Mouse (Mus musculus) WW6 (cell line): ENCODE data around the gene Slc38a5.

Experiments used
- DNase-seq: peaks from one replicate; pipeline ENCODE4 v3.0.0-alpha.2; 2013; ENCODE audit warnings: low read depth, low spot score

The Slc38a5 gene

DNA sequence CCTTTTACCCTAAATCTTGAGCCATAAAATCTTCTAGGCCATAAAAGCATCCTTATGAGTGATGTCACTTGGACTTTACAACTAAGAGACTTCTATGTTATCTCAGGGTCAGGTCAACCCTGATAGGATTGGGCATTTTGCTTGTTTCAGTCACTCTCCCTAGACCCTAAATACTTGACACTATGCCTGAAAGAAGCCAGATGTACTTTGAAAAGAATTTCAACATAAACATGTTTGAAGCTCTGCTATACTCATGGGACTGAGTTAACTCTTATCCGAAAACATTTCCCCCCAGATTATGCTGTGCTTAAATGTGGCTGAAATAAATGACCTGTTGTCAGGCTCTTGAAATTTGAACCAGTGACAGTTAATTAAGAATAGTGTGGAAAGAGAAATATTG lies 38.4 kb downstream of the Slc38a5 start:
- no peak for DNase-seq

DNA sequence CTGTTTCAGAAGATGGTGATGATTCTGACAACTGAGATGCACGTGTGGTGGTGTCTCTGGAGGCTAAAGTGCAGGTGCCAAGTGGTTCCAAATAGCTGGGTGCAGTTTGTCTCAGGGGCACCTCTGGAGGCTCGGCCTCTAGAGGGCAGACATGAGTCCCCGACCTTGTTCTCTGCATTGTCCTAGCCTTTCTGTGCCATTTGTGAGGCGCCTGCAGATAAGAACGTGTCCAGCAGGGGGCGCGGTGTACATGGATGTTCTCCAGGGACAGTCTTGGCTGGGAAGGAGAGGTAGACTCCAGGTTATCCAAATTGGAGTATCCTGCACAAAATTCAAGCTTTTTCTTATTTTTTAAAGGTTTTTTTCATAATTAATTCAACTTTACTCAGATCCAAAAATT lies 44.0 kb downstream of the Slc38a5 start:
- DNase-seq: peak; percentile 43

DNA sequence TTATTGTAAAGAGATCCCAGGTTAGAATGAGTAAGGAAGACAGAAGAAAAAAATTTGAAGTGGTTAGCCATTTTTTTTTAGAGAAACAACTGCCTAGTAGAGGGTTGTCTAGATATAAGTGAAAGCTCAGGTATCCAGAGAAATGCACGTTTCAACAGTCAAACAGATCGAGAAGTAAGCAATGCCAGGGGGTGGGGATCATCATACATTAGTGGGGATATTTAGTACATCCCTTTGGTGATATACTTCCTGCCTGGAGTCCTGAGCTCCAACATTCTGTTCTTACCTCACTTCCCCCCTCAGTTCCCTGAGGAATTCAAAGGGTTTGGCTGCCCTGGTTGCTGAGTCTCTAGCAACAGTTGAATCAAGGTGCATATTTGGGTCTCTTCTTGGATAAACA lies 56.2 kb downstream of the Slc38a5 start, which contains the start of gene Ssxb10:
TSS of gene Ssxb10 (plus strand) at position 301 of the 400 bp plus-strand sequence.
- DNase-seq: no peak
